Mouse (Mus musculus): ENCODE data around the gene Tmcc3.

Gene Tmcc3

GRCm38 (mm10) chr10:94549511-94550232 is 237.9 kb downstream of the Tmcc3 start:
- no peak for DNase-seq (ENCODE audit: extremely low read depth, low read depth)

GRCm38 (mm10) chr10:94550649-94551048 is 238.9 kb downstream of the Tmcc3 start:
- no peak for DNase-seq (ENCODE audit: extremely low read depth, low read depth)

GRCm38 (mm10) chr10:94551065-94551464 is 239.3 kb downstream of the Tmcc3 start:
- DNase-seq (ENCODE audit: extremely low read depth, low read depth), result no peak

GRCm38 (mm10) chr10:94551511-94551910 is 239.8 kb downstream of the Tmcc3 start:
- DNase-seq (ENCODE audit: extremely low read depth, low read depth), result no peak

GRCm38 (mm10) chr10:94551924-94552523 is 240.3 kb downstream of the Tmcc3 start:
- no peak for DNase-seq (ENCODE audit: extremely low read depth, low read depth)

GRCm38 (mm10) chr10:94555394-94555793 is 243.6 kb downstream of the Tmcc3 start:
- DNase-seq (ENCODE audit: extremely low read depth, low read depth), result no peak

GRCm38 (mm10) chr10:94557428-94558149 is 245.8 kb downstream of the Tmcc3 start:
- DNase-seq (ENCODE audit: extremely low read depth, low read depth), result no peak

GRCm38 (mm10) chr10:94558826-94559225 is 247.1 kb downstream of the Tmcc3 start:
- DNase-seq (ENCODE audit: extremely low read depth, low read depth), result no peak

GRCm38 (mm10) chr10:94561351-94561750 is 249.6 kb downstream of the Tmcc3 start:
- no peak for DNase-seq (ENCODE audit: extremely low read depth, low read depth)

GRCm38 (mm10) chr10:94562188-94562587 is 250.4 kb downstream of the Tmcc3 start:
- DNase-seq (ENCODE audit: extremely low read depth, low read depth), result no peak

- no peak for DNase-seq (ENCODE audit: extremely low read depth, low read depth)
Observed at GRCm38 (mm10) chr10:94562991-94563390, 251.2 kb downstream of the Tmcc3 start.

- peak; percentile 93 for DNase-seq (ENCODE audit: extremely low read depth, low read depth)
Observed at GRCm38 (mm10) chr10:94565410-94566221, 253.9 kb downstream of the Tmcc3 start.

GRCm38 (mm10) chr10:94566222-94566868 is 254.6 kb downstream of the Tmcc3 start:
- no peak for DNase-seq (ENCODE audit: extremely low read depth, low read depth)

- DNase-seq (ENCODE audit: extremely low read depth, low read depth), result no peak
Observed at GRCm38 (mm10) chr10:94567251-94567650, 255.5 kb downstream of the Tmcc3 start.

- DNase-seq (ENCODE audit: extremely low read depth, low read depth), result no peak
Observed at GRCm38 (mm10) chr10:94567915-94568314, 256.2 kb downstream of the Tmcc3 start.

- no peak for DNase-seq (ENCODE audit: extremely low read depth, low read depth)
Observed at GRCm38 (mm10) chr10:94568867-94569266, 257.1 kb downstream of the Tmcc3 start.

GRCm38 (mm10) chr10:94569731-94570130 is 258.0 kb downstream of the Tmcc3 start:
- DNase-seq (ENCODE audit: extremely low read depth, low read depth), result no peak

- DNase-seq (ENCODE audit: extremely low read depth, low read depth), result no peak
Observed at GRCm38 (mm10) chr10:94571927-94572620, 260.3 kb downstream of the Tmcc3 start.

- no peak for DNase-seq (ENCODE audit: extremely low read depth, low read depth)
Observed at GRCm38 (mm10) chr10:94572772-94573171, 261.0 kb downstream of the Tmcc3 start.
